Mouse (Mus musculus) stomach, postnatal 0 days (tissue): ENCODE measurements at regions not wholly inside any gene's neighbourhood (a gene's known extent, or its start where the extent isn't known, plus 50 kb on each side); places are given as distances from the start of the nearest gene placed in this dataset.

Experiments used
- ATAC-seq: fragments of 200-750 bp; cut with Nextera tagmentation; 2 replicates; pipeline ENCODE4 v1.8.0; 2017; ENCODE audit not compliant: low FRiP score, low TSS enrichment
- DNase-seq: peaks from one replicate; pipeline ENCODE4 v3.0.0-alpha.2; 2016; ENCODE audit warnings: low spot score
- H3K27ac ChIP-seq: fragments of 300-500 bp; sonication (generic); replicated peaks from 2 replicates; pipeline ENCODE4 v1.5.1; 2014; ENCODE audit warnings: mild to moderate bottlenecking, control low read depth
- H3K27me3 ChIP-seq: fragments of 300-500 bp; sonication (generic); 2 replicates; pipeline ENCODE4 v1.6.1; 2014; ENCODE audit warnings: low read length; ENCODE audit not compliant: control insufficient read depth, insufficient read depth
- H3K36me3 ChIP-seq: fragments of 300-500 bp; sonication (generic); 2 replicates; pipeline ENCODE4 v1.6.1; 2014; ENCODE audit warnings: low read length, mixed read lengths; ENCODE audit not compliant: control insufficient read depth, insufficient read depth
- H3K4me1 ChIP-seq: fragments of 300-500 bp; sonication (generic); replicated peaks from 2 replicates; pipeline ENCODE4 v1.6.1; 2014; ENCODE audit warnings: antibody characterized with exemption; ENCODE audit not compliant: control insufficient read depth, insufficient read depth
- H3K4me2 ChIP-seq: fragments of 300-500 bp; sonication (generic); replicated peaks from 2 replicates; pipeline ENCODE4 v1.6.1; 2014; ENCODE audit warnings: low read depth, mild to moderate bottlenecking, control low read depth, moderate library complexity
- H3K4me3 ChIP-seq: fragments of 300-500 bp; sonication (generic); 2 replicates; pipeline ENCODE4 v1.5.1; 2014; ENCODE audit warnings: low read depth, low read length, control low read depth
- H3K9ac ChIP-seq: fragments of 300-500 bp; sonication (generic); 2 replicates; pipeline ENCODE4 v1.6.1; 2014; ENCODE audit warnings: mild to moderate bottlenecking, low read length, control low read depth, mixed read lengths
- H3K9me3 ChIP-seq: fragments of 300-500 bp; sonication (generic); 2 replicates; pipeline ENCODE4 v1.6.1; 2016; ENCODE audit warnings: low read length; ENCODE audit not compliant: control insufficient read depth
- CTCF ChIP-seq: IDR thresholded peaks from 2 replicates; pipeline ENCODE4 v1.5.1; 2016; ENCODE audit warnings: antibody characterized with exemption, low read depth, mild to moderate bottlenecking, moderate library complexity
- EP300 ChIP-seq: optimal IDR thresholded peaks from 2 replicates; pipeline ENCODE3; 2016; ENCODE audit warnings: antibody characterized with exemption
- WGBS: fragments of 180-500 bp; shearing (Covaris S2); extraction: QIAGEN DNeasy Blood & Tissue Kit; methylation state at CpG from one replicate; pipeline ENCODE4 v1.1.7; 2014; 5-methylcytosine and 5-hydroxymethylcytosine counted together

DNA sequence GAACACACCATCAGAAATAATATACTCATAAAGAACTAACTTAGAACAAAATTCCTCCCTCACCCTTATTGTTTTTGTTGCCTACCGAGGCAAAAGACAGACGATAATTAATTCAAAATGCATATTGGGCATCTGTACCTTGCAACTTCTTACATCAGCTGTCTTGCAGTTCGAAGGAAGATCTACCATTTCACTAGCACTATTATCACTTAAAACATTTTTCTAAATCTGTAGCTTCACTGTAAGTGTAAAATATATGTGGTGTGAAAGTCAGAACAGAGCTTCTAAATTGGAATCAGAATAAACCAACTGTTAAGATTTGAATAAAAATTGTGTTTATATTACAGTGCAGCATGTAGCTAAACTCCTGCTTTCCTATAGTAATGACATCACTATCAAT is 562.4 kb upstream of the Atp10a start:
- Histone ChIP-seq H3K4me3 (no peak overlapping the region), H3K9ac (no peak overlapping the region), H3K27ac (no peak overlapping the region), H3K4me2 (no peak overlapping the region), H3K9me3 (no peaks in the 10 kb centered on the region), H3K36me3 (no peaks in the 10 kb centered on the region), H3K27me3 (no peaks in the 10 kb centered on the region), H3K4me1 (no peaks in the 10 kb centered on the region)
- TF ChIP-seq EP300 = no peak
- ATAC-seq (no peak), DNase-seq (no peak)
- WGBS = 85% methylated on average over 3 of the region's 3 CpGs

DNA sequence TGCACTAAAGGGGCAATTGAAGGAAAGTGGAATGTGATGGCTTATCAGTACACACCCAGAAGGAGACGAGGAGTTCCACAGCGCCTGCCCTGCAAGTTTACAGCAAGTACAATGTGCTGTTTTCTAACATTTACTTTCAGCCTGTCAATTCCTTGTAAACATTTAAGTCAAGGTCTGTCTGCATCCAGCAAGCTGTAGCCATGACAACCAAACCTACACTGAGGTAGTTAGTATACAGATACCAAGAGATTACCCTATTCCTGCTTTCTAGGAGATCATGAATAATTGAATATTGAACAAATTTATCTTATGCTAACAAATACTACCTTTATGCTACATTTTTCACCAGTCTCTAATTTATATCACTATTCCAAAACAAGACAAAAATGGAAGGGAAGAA is 569.0 kb upstream of the Gabra5 start:
- TF ChIP-seq EP300 = no peak
- no peak for TF ChIP-seq CTCF
- Histone ChIP-seq H3K9ac (no peak overlapping the region), H3K27ac (no peak overlapping the region), H3K4me3 (no peak overlapping the region), H3K27me3 (no peaks in the 10 kb centered on the region), H3K36me3 (no peaks in the 10 kb centered on the region), H3K9me3 (no peaks in the 10 kb centered on the region), H3K4me1 (no peaks in the 10 kb centered on the region), H3K4me2 (no peak overlapping the region)
- ATAC-seq = no peak
- 23% methylated on average over 2 of the region's 2 CpGs for WGBS
- DNase-seq = no peak

DNA sequence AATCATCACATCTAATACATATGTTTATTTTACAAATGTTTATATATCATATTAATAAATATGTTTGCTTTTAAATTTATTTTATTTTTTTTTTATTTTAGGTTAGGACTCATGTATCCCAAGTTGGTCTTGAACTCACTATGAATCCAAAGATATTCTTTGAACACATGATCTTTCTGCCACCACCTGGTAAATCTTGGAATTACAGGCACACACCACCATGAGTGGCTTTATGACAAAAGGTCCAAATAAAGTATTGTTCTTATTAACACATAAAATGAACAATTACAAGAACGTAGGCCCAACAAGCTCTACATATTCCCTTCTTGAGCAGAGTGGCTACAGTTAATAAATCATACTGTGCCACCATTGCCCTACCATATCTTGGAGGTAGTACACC is 523.1 kb upstream of the Gabra5 start:
- H3K9me3 ChIP-seq = no peaks in the 10 kb centered on the region
- TF ChIP-seq EP300 (no peak), CTCF (peak; percentile 31)
- no peaks in the 10 kb centered on the region for H3K36me3 ChIP-seq
- H3K9ac ChIP-seq = no peak overlapping the region
- H3K27ac ChIP-seq = no peak overlapping the region
- no peaks in the 10 kb centered on the region for H3K27me3 ChIP-seq
- ATAC-seq = no peak
- H3K4me2 ChIP-seq = no peak overlapping the region
- H3K4me3 ChIP-seq = no peak overlapping the region
- H3K4me1 ChIP-seq = no peaks in the 10 kb centered on the region
- no peak for DNase-seq
- WGBS = 67% methylated on average over 1 of the region's 1 CpGs

DNA sequence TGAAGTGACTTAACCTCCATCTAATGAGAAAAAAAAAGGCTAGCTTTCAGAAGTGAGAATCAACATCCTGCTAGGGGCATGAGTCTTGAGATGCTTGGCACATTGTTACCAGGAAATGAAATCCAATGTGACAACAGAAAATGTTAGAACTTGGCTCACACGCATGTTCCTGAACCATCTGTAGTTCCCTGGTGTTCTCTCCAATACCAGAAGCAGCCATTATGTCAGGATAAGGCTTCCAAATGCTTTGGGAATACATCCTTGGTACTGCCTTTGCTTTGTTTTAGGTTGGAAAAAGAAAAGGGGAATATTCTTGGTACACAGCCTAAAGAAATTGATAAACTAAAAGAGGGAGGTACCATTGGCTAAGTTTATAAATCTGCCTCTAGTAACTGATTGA is 522.3 kb upstream of the Gabra5 start:
- no peak overlapping the region for H3K4me3 ChIP-seq
- DNase-seq (no peak), ATAC-seq (no peak)
- H3K36me3 ChIP-seq = no peaks in the 10 kb centered on the region
- no peaks in the 10 kb centered on the region for H3K9me3 ChIP-seq
- H3K4me2 ChIP-seq = no peak overlapping the region
- no peaks in the 10 kb centered on the region for H3K4me1 ChIP-seq
- 84% methylated on average over 1 of the region's 1 CpGs for WGBS
- TF ChIP-seq CTCF = no peak
- no peak for TF ChIP-seq EP300
- no peaks in the 10 kb centered on the region for H3K27me3 ChIP-seq
- H3K9ac ChIP-seq = no peak overlapping the region
- H3K27ac ChIP-seq = no peak overlapping the region

DNA sequence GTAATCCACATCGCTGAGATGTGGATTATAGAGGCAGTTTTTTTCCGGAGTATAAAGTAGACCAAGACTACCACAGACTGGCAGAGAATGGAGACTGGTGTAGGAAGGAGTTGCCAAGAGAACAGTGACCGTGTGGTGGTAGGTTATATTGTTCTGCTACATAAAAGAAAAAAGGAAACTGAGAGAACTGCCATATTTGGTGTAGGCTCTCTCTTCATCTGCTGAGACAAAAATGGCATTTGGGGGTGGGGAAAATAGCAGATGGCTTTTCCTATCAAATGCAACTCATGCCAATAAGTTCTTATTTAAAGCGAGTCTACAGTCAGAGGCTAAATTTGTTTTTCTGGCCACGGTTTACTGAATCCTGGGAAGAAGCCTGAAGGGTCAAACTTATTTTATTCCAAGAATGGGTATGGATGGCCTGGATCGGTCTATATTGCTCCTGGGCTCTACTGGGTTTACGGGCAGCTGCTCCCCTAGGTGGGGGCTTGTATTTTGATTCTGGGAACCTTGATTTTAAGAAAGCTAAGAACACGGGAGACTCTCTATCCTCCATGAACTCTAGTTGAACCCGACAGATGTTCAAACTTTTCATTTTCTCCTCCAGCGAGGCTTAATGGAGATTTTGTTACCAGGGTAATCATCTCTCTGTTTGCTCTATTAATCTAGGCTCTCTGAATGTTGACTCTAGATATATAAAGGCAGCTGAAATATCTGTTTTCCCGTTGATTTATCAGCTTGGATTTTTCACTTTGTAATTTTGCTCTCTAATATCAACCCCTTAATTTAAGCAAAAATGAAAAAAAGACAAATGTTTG is 482.8 kb upstream of the Gabra5 start:
- no peak overlapping the region for H3K9ac ChIP-seq
- H3K9me3 ChIP-seq = no peaks in the 10 kb centered on the region
- DNase-seq (no peak), ATAC-seq (no peak)
- H3K4me1 ChIP-seq = no peaks in the 10 kb centered on the region
- no peaks in the 10 kb centered on the region for H3K27me3 ChIP-seq
- H3K36me3 ChIP-seq = no peaks in the 10 kb centered on the region
- H3K4me3 ChIP-seq = no peak overlapping the region
- H3K27ac ChIP-seq = no peak overlapping the region
- WGBS = 35% methylated on average over 11 of the region's 11 CpGs
- TF ChIP-seq EP300 (no peak), CTCF (no peak)
- H3K4me2 ChIP-seq = no peak overlapping the region

DNA sequence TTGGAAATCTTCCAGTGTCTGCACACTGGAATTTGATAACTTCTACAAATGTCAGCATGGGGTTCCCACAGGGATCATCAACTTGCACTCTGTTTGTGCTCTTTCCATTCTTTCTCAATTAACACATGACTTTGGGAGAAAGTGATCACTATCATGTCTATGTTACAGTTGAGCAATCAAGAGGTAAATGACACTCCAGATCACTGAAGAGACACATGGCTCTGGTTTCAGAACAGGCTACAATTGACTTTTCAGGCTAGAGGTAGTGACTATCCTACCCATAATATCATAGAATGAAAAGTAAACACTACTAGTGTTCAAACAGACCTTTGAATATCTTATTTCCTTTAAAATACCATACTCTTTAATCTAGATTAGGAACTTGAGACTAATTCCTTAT is 473.3 kb upstream of the Gabra5 start:
- no peaks in the 10 kb centered on the region for H3K4me1 ChIP-seq
- DNase-seq = no peak
- no peak overlapping the region for H3K4me2 ChIP-seq
- H3K4me3 ChIP-seq = no peak overlapping the region
- H3K36me3 ChIP-seq = no peaks in the 10 kb centered on the region
- H3K9ac ChIP-seq = no peak overlapping the region
- H3K27me3 ChIP-seq = no peaks in the 10 kb centered on the region
- no peaks in the 10 kb centered on the region for H3K9me3 ChIP-seq
- no peak for TF ChIP-seq EP300
- TF ChIP-seq CTCF = no peak
- no peak overlapping the region for H3K27ac ChIP-seq
- no peak for ATAC-seq
